Mouse (Mus musculus) embryo, embryonic 9.5 days (tissue): ENCODE results near the gene Ldoc1.

Experiments
- DNase-seq: peaks from one replicate; pipeline ENCODE4 v3.0.0-alpha.2; 2017; ENCODE audit errors: extremely low spot score

The Ldoc1 gene

DNA sequence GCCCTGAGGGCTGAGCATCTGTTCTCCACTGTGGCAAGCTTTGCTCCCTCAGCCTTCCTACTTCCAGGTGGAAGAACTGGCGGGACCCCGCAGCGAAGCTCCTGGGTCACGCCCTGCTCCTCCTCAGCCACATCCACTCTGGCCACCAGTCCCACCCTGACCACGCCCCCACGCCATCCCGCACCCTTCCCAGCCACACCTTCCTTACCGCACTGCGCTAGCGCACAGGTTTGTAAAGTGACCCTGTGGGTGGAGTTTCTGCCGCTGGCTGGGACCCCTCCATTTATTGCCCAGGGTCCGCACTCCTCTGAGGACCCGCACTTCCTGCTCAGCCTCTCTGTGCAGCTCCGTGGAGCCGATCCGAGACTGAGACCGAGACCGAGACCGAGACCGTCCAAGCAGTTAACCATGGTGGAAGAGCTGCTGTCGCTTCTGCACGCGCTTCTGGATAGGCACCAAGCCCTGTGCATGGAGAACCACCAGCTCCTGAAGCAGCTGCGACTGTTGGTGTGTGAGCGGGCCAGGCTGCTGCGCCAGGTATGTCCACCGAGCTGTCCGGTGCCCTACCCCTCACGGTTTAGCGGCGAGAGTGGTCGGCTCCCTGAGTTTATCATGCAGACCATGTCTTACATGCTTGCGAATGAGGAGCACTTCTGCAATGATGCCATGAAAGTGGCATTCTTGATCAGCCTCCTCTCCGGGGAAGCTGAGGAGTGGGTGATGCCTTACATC is at the start of gene Ldoc1:
Gene Ldoc1 (plus strand): TSS at position 196 of the 732 bp plus-strand sequence.
- DNase-seq = peak; percentile 13

DNA sequence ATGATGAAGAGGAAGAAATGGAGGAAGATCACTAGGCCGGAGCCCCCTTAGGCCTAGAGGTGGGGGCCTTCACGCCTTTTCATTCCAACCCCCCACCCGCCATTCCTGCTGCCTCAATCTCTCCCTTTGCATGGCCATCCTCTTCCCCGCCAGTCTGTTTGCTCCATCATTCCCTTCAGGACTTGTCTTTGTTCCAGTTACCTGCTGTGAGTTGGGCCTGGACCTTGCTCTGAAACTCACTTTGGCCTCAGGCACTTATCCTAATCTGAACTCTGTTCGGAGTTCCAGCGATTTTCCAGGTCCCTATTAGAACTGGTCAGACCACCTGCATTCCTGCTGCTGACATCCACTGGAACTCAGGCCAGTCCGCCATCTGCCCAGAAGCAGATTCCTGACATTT is 834 bp downstream of the Ldoc1 start:
- DNase-seq = no peak

DNA sequence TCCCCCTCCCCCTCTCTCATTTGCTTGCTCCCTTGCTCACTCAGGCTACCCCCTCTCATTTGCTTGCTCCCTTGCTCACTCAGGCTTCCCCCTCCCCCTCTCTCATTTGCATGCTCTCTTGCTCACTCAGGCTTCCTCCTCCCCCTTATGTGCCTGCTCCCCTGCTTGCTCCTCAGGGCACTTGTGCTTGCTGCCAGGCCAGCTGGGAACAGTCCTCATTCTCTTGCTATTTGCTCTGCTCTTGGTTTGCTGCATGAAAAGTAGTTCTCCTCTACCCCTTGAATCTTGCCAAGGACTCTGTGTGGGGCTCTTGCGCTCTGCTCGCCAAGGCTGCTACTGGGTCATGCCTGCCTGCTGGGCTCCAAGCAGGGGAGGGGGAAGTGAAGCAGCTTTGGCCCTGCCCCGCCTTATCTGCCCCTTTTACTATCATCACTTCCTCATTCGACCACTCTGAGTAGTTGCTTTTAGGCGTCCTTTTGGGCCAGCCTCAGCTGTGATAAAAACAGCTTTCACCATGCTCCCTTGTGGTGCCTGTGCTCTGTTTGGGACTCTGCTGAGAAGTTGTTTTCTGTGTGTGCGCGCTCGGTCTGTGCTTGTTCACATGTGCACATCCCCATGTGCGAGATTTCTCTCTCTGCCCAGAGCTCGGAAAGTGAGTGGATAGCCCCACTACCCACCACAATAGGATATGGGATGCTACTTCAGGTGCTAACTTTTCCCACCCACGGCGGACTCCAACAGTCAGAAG is 13.2 kb downstream of the Ldoc1 start:
- DNase-seq = peak; percentile 32

DNA sequence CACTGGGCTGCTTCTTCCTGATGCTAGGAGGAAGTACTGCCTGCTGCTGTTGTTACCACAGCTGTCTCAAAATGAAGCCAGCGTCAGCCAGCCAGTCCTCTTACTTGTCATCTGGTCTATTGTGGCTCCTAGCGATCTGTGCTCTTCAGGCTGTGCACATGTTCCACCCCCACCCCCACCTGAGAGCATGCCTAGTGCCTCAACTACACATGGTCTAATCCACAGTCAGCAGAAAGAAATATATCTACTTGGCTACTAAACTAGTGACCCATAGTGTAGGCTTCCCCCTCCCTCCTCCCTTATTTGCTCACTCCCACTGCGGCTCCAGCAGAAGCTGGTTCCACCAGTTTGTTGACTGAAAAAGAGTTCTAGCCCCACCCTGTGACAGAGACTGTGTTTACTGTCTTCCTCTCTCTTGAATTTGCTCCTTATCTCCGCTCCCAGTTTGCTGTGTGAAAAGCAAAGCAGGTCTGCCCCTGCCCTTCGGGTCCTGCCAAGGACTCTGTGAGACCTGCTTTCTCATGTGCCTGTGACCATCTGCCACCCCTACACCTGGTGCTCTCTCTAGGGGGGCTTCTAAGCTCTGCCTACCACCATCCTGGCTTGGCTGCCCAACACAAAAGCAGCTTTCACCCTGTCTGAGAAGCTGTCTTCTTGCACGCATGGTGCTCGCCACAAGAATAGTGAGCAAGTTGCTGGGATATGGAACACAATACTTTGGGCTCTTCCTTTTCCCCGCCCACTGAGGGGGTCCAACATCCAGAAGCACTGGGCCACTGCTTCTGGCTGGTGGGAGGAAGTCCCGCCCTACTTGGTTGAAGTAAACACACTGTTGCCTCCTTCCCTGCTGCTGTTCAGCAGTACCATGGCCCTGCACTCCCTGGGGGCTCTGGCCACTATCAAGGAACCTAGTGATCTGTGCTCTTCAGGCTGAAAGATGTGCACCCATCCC is 14.0 kb downstream of the Ldoc1 start:
- peak; percentile 1 for DNase-seq

DNA sequence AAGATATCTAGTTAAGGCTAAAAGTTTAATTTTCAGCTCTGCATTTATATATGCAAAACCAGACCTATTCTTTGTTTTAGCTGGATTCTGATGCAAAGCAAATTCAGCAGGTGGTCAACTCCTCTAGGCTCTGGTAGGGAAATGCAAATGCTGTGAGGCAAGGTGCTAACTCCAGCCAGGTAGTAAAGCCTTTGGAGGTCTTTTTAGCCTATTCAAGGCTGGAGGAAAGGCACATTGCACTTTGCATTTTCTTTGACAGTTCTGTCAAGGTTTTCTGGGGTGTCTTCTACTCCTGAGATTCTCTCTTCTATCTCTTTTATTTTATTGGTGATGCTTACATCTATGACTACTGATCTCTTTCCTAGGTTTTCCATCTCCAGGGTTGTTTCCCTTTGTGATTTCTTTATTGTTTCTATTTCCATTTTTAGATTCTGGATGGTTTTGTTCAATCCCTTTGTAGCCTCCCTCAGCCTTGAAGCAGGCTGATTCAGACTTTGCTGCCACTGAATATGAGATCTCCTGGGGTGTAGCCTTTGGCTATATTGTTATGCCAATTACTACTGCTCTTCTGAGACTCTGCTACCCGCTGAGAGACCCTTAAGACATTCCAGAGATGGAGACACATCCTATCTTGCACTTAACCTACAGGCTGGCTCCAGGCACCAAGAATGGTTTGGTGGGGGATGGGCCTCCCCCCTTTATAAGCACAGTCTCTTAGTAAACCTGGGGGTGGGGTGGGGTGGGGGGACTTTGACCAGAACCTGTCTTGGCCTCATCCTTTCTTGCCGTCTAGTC is 18.4 kb downstream of the Ldoc1 start:
- DNase-seq = no peak
